Mouse (Mus musculus): ENCODE measurements at regions not wholly inside any gene's neighbourhood (a gene's known extent, or its start where the extent isn't known, plus 50 kb on each side); places are given as distances from the start of the nearest gene placed in this dataset.

GRCm38 (mm10) chr17:68208837-68209236 is 64.8 kb upstream of the L3mbtl4 start:
- peaks cover 4% of the 10 kb centered on the region; the same call in 1 of the 2 replicates for H3K4me1 ChIP-seq (ENCODE audit: control insufficient read depth, insufficient read depth, low read length)
- H3K4me2 ChIP-seq (ENCODE audit: low read depth, low read length): no peak overlapping the region
- no peak for ATAC-seq (ENCODE audit: low read depth)
- no peak overlapping the region for H3K27ac ChIP-seq (replicated peaks; ENCODE audit: low read depth, low read length)
- no peak overlapping the region for H3K9ac ChIP-seq (ENCODE audit: low read depth, low read length)
- no peak overlapping the region for H3K4me3 ChIP-seq (ENCODE audit: low read depth, low read length)
- no peaks in the 10 kb centered on the region for H3K36me3 ChIP-seq (ENCODE audit: control insufficient read depth, insufficient read depth, low read length)
- H3K9me3 ChIP-seq (ENCODE audit: control insufficient read depth, low read length): no peaks in the 10 kb centered on the region
- no peak for DNase-seq (ENCODE audit: low spot score)
- no peaks in the 10 kb centered on the region for H3K27me3 ChIP-seq (replicated peaks; ENCODE audit: control insufficient read depth, insufficient read depth, low read length)
- WGBS: 48% methylated on average over 2 of the region's 2 CpGs

DNA sequence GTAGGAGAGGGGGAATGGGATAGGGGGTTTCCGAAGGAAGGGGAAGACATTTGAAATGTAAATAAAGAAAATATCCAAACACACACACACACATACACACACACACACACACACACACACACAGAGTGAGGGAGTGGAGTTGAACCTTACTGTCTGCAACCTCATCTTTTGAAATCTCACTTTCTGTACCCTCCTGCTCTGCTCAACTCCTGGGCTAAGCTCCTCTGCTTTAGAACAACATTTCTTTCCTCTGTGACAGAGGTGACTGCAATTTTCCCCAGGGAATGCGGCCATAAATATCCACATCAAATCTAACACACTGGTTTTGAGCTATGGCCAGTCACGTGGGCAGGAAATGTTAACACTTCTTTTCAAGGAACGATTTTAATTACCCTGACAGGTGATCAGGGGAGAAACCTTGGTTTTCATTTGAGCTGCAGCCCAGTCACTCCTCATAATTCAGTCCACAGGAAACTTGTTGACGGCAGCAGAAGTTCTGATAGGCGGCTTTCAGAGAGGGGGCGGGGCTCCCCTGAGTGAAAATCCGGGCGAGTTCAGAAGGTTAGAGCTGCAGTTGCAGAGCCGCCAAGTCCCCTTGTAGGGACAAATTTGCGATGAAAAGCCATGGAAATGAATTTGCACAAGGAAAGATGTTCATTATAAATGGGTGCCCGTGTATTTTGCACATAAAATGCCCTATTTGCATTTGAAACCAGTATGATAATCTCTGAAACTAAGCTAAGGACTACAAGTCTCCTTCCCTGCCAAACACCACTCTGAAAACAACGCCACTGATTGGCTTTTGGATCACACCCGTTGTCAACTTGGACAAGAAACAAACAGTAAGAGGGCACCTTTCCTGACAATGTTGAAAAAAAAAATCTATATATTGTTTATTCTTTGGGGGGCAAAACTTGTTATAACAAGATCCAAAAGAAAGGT is 63.0 kb upstream of the L3mbtl4 start:
- 18% methylated on average over 14 of the region's 14 CpGs for WGBS
- Histone ChIP-seq H3K4me2 (ENCODE audit: low read depth, low read length) (peak overlapping the region; percentile 38), H3K36me3 (ENCODE audit: control insufficient read depth, insufficient read depth, low read length) (no peaks in the 10 kb centered on the region), H3K9me3 (ENCODE audit: control insufficient read depth, low read length) (no peaks in the 10 kb centered on the region), H3K4me3 (ENCODE audit: low read depth, low read length) (0 out of 2 replicates have a peak overlapping the region, but pooled peaks have one; percentile 2), H3K4me1 (ENCODE audit: control insufficient read depth, insufficient read depth, low read length) (peaks cover 4% of the 10 kb centered on the region; the same call in 1 of the 2 replicates), H3K9ac (ENCODE audit: low read depth, low read length) (no peak overlapping the region), H3K27me3 (replicated peaks; ENCODE audit: control insufficient read depth, insufficient read depth, low read length) (no peaks in the 10 kb centered on the region), H3K27ac (replicated peaks; ENCODE audit: low read depth, low read length) (no peak overlapping the region)
- ATAC-seq (ENCODE audit: low read depth) (0 out of 2 replicates have a peak, but pooled peaks have one; percentile 60), DNase-seq (ENCODE audit: low spot score) (peak; percentile 65)

- Histone ChIP-seq H3K27ac (replicated peaks; ENCODE audit: low read depth, low read length) (no peak overlapping the region), H3K9ac (ENCODE audit: low read depth, low read length) (no peak overlapping the region), H3K4me1 (ENCODE audit: control insufficient read depth, insufficient read depth, low read length) (no peaks in the 10 kb centered on the region), H3K9me3 (ENCODE audit: control insufficient read depth, low read length) (no peaks in the 10 kb centered on the region), H3K36me3 (ENCODE audit: control insufficient read depth, insufficient read depth, low read length) (no peaks in the 10 kb centered on the region), H3K4me3 (ENCODE audit: low read depth, low read length) (no peak overlapping the region), H3K27me3 (replicated peaks; ENCODE audit: control insufficient read depth, insufficient read depth, low read length) (no peaks in the 10 kb centered on the region), H3K4me2 (ENCODE audit: low read depth, low read length) (no peak overlapping the region)
- 76% methylated on average over 4 of the region's 4 CpGs for WGBS
- ATAC-seq (ENCODE audit: low read depth) (no peak), DNase-seq (ENCODE audit: low spot score) (no peak)
Observed at GRCm38 (mm10) chr17:68218246-68218645, 55.4 kb upstream of the L3mbtl4 start.

- H3K4me3 ChIP-seq (ENCODE audit: low read depth, low read length): no peak overlapping the region
- no peak overlapping the region for H3K27ac ChIP-seq (replicated peaks; ENCODE audit: low read depth, low read length)
- 67% methylated on average over 3 of the region's 3 CpGs for WGBS
- H3K4me2 ChIP-seq (ENCODE audit: low read depth, low read length): no peak overlapping the region
- DNase-seq (ENCODE audit: low spot score) (no peak), ATAC-seq (ENCODE audit: low read depth) (no peak)
- H3K4me1 ChIP-seq (ENCODE audit: control insufficient read depth, insufficient read depth, low read length): no peaks in the 10 kb centered on the region
- no peaks in the 10 kb centered on the region for H3K27me3 ChIP-seq (replicated peaks; ENCODE audit: control insufficient read depth, insufficient read depth, low read length)
- no peak overlapping the region for H3K9ac ChIP-seq (ENCODE audit: low read depth, low read length)
- H3K9me3 ChIP-seq (ENCODE audit: control insufficient read depth, low read length): no peaks in the 10 kb centered on the region
- H3K36me3 ChIP-seq (ENCODE audit: control insufficient read depth, insufficient read depth, low read length): no peaks in the 10 kb centered on the region
Observed at GRCm38 (mm10) chr17:68223170-68223569, 50.4 kb upstream of the L3mbtl4 start.

Data from embryonic facial prominence, embryonic 14.5 days (tissue).